Mouse (Mus musculus) gastrocnemius, postnatal 25 days (tissue): ENCODE measurements at regions not wholly inside any gene's neighbourhood (a gene's known extent, or its start where the extent isn't known, plus 50 kb on each side); places are given as distances from the start of the nearest gene placed in this dataset.
A peak's percentile ranks its signal among the peaks of the same experiment; 100 is the strongest.

Experiments used
- DNase-seq: peaks from one replicate; pipeline ENCODE4 v3.0.0; 2022

DNA sequence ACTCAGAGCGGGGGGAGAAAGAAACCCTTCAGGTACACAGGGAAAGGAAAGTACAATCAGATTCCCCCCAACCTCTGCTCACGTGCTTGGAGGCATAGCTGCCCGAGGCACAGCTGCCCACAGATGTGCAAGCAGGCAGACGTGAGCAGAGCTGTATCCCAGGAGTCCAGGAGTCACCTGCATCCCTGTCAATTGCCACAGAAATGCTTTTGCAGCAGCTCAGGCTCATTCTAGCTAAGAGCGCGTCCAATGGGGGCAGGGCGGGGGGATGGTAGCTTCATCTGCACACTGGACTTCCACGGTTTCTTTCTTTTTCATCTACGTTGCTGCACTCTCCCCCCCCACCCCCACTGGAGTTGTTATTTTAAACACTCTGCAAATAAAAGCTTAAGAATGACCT, 66.0 kb upstream of the Fat4 start:
- DNase-seq = no peak

DNA sequence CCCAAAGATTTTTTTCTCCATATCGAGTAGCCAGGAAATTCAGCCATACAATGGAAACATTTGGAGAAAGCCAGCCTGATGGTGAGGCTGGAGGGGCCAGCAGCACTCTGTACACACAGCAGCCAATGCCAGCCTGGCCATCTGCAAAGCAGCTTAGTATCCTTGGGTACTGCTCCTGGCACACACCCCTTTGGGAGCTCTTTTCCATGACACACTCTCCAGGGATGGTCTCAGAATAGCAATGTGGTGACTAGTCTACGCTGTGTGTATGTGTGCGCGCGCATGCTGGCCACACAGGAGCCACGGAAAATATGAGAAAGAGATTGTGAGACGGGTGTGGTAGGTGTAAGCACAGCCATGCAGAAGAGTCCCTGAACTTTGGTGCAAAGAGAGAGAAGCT, 66.4 kb upstream of the Fat4 start:
- peak; percentile 43 for DNase-seq

DNA sequence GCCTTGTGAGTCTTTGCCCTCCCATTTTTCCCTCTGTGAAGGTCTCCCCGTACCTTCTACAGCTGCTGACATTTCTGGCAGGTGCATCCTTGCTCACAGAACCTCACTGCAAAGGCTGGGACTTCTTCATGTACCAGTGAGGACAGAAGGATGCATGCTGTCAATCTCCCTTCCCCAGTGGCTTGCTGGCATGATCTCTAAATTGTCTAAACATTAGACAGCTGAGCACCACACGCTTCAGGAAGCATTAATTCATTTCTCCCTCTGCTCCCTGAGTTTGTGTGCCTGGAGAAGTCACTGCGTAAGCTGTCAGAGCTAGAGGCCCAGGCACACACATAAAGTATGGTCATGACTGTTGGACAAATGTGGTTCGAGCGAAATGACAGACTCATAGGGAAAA, 69.1 kb upstream of the Fat4 start:
- no peak for DNase-seq

DNA sequence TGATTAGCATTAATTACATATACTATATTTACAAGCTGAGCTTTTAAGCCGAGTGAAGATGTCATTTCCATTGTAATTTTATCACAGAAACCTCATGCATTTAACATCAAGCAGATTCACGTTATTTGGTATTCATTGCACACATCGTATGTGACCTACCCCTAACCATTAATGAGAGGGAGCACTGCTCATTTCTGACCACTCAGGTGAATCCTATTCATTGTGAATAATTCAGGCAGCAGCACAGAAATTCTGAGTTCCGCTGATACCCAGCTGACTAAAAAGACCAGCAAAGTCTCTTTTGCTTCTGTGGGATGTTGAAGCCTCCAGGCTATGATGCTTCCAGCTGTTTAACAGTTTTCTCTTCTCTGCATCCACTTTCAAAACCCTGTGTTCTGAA, 74.3 kb upstream of the Fat4 start:
- no peak for DNase-seq

DNA sequence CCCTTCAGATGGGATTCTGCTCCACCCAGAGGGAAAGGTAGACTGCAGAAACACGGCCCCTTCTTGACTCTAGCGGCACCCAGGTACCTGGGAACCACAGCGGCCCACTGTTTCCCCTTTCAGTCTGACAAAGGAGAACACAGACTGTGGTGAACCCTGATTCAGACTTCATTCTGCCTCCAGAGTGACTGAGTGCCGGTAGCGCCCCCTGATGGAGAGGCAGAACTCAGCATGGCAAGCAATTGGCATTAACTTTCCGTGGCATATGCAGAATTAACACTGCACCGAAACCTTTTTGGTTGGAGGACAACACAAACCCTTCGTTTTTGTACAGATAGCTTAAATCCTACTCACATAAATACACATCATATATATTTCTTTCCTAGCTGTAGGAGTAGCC, 75.1 kb upstream of the Fat4 start:
- no peak for DNase-seq

DNA sequence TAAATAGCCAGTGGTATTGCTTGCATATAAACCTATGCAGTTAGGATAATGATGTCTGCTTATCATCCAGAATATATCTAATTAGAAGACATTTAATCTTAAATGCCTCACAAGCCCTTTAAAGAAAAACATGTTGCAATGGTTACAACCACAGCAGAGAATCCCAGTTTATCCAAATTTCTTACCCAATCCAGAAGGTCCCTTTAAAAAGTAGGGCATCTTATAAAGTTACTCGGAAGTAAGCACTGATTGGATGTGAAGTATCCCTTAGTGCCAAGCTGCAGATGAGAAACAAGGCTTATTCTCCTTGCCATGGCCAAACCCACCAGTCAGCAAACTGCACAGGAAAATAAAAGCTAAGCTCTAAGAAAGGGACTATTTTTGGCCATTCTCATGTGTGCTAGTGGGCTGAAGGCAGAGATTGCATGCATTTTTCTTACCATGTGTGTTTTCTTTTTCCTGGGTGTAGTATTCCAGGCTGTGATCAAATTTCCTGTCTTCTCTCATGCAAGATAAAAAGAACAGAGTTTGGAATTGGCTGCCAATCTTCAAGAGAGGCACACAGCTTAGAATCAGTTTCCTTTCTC, 80.2 kb upstream of the Fat4 start:
- DNase-seq = no peak

DNA sequence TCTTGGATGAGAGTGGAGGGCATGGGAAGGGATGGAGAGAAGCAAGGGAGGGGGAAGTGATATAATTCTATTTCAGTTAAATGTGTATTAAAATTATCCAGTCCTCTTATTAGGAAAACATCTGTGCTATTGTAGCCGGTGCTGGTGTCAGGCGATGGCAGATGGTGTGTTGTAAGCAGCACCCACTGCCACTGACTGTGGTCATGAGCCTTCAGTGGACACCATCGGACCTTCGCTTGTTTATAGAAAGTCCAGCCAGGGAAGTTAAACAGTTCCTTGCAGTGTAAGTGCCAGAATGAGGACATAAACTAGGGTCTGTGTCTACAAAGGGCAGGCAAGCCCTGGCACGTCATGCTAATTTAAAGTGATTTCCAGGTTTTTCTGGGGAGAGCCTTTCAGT, 80.7 kb upstream of the Fat4 start:
- DNase-seq = no peak

DNA sequence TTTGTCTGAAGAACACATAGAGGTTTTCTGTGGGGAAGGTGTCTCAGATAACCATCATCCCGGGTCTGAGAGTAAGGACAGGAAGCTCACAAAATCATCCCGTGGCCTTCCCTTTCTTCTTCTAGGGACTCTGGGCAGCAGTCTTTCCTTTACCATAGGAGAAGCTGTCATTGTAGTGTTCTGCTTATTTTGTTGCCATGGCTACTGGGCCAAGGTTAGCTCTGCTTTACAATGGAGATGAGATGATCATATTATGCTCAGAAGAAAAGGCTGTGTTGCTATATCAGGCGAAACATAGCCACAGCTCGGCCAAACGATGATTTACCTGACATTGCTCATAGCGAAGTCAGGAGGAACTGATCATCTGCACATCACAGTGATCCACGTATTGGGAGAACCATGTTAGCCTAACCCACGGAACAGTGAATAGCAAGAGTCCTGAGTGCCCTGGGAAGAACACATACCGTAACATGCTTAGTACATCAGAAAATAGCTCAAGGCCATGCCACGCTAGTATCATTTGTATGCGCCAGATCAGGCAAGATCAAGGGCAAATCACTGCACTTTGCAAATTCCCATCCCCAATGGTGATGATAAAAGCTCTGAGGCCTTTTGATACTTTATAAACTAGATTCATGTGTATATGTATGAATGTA, 91.0 kb upstream of the Fat4 start:
- DNase-seq = no peak

DNA sequence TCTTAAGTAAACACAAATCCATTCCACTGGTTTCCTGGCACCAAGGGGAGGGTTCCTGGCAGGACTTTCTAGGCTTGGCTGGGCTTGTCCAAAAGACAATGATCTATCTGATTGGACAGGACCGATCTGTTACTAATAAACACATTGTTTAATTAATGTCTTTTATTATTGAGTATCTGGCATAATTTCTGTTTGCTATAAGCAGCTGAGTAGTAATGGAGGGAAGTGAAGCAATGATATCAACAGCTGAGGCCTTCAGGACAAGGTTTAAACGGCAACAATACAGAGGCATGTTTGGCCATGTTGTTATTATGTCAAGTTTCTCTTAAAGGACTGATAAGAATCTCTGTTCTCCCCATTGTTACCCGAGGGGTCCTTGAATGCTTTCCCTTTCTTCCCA, 93.5 kb upstream of the Fat4 start:
- no peak for DNase-seq

DNA sequence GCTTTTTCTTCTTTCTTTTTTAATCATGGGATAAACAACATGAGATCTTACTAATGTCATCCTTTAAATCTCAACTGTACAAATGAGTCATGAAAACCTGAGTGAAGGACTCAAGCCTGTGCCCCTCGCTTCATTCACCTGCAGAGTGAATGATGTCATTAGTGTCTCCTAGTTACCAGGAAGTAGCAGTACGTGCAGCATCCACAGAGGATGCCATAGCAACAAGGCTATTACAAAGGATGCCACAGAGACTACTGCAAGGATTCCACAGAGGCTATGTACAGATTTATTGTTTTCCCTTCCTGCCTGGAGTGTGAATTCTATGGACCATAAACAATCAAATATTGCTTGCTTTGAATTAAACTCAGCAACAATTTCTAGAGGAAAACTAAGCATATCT, 98.0 kb upstream of the Fat4 start:
- no peak for DNase-seq

DNA sequence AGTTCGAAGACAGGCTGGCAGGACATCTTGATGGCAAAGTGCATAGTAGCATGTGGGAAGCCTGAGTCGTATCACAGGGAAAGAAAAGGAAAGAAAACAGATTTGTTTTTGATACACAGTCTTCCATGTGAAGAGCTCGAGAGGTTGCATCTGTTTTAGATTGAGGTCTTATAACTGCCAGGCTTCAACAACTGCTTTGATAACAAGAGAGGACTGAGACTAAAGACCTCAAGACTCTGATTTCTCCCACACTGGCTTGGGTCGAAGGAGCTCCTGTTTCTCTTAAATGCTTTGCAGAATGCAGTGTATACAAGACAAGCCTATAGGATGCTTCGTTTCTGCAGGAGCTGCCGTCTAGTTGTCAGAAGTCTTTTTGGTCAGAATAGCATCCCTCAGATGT, 103.0 kb upstream of the Fat4 start:
- DNase-seq = no peak

DNA sequence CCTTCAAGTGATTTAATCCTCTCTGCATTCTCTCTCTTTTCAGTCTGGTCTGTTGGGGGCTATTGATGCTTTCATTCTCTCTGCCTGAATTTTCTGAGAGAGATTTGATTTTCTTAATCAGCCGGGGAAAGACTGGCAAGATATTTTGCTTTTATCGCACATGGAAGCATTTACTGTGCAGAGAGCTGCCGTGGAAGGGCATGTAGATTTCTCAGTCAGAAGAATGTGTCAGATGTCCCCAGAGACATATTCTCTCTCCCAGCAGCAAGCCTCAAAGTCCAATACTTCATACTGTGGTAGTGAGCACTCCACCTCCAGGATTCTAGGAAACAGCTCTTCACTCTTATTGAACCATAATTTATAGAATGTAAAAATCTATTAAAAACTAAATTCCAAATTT, 103.7 kb upstream of the Fat4 start:
- no peak for DNase-seq

DNA sequence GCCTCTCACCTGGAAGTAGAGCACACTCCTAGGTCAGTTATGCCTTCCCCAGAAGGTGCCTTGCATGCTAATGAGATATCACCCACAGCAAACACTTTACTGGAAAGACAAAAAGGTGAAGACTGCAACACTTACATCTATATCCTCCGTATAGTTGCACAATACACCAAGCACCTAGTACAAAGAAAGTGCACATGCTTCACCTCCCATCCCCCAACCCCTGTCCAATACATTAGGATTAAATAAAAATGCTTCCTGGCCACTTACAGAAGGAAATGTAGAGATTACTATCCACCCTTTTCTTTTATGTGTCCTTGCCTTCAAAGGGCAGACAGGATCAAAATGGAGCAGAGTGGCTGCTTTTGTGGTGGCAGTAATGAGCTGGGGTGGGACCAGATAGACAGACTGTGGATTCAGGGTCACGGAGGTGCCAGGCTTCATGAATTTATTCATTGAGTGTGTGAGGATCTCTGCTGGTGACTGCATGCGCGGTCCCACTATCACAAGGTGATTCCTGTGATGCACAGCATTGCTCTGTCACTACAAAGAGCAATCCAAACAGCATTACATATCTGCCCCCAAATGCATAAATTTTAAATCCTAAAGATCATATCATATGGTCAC, 109.9 kb upstream of the Fat4 start:
- DNase-seq = no peak

DNA sequence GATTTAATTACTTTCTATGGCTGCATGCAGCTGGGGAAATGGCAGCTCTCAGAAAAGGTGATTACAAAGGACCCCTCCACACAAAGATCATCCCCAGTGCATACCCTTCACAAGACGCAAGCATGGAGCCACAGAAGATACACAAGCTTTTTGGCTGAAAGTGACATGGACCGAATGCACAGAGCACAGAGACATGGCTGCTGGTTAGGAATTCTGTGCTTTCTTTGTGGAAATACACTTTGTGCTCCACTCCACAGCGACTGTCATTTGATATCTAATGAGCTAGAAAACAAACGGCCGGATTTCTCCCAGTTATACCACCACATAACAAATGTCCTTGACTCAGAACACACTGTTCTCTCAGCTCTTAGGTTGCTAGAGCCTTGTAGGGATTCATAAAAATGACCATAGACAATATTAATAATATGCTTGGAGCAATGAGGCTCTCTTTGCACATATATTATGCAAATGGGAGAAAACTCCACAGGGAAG, 132.1 kb upstream of the Fat4 start:
- DNase-seq = no peak

DNA sequence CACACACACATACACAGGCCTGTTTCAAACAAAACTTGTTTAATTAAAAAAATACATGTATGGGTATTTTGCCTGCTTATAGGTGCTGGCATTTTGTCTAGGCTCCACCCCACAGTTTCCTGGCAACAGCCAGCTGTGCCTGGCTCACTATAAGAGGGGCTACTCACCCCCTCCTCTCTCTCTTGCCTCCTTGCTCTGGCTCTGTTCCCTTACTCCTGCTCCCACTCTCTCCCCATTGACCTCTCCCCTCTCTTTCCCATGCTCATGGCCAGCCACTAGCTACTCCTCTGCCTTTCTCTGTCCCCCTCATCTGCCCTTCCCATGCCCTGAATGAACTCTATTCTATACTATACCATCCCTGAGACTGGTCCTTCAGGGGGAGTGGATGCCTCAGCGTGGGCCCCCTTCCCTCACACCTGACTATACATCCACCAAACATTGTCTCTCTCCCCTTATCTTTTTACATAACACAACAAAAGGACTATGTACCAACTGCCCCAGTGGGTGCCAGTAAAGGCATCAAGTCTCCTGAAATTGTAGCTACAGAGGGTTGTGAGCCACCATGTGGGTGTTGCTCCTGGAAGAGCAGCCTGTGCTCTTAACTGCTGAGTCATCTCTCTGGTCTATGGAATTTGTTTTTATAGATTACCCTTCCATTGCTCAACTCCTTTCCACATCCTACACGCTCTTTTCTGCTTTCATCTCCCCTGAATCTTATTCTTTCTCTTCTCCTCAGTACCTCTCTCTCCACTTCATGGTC, 133.1 kb upstream of the Fat4 start:
- DNase-seq = no peak

DNA sequence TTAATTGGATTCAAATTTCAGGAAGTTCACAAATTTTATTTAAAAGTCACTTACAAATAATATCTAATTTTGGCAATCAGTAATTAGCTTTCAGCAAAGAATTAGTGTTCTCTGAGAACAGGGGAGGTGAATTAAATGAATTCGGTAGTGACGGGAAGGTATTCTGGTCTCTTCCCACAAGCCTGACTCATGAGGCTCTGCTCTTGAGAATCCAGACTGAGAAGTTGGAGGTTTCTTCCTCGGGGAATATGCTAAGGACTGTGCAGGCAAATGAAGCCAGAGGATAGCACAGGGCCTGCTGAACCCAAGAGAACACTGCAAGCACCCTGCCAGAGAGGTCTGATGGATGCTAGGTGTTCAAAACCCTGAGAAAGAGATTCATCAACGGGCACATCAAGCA, 144.6 kb upstream of the Fat4 start:
- no peak for DNase-seq

DNA sequence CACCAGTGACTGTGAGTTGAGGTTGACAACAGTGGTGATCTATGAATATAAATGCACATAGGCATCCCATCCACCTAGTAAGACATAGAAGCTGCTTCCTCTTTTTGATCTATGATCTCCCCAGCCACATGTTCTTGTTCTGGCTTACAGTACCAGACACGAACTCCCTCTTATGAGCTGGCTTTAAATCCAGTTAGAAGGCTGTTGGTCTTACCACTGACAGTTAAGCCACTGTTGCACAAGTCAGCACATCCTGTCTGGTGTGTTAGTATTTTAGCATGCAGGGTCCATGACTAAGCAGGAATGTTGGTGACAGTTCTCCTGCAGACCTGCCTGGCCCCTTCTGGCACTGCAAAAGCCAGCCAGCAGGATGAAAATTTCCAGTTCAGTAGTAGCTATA, 164.1 kb upstream of the Fat4 start:
- no peak for DNase-seq

DNA sequence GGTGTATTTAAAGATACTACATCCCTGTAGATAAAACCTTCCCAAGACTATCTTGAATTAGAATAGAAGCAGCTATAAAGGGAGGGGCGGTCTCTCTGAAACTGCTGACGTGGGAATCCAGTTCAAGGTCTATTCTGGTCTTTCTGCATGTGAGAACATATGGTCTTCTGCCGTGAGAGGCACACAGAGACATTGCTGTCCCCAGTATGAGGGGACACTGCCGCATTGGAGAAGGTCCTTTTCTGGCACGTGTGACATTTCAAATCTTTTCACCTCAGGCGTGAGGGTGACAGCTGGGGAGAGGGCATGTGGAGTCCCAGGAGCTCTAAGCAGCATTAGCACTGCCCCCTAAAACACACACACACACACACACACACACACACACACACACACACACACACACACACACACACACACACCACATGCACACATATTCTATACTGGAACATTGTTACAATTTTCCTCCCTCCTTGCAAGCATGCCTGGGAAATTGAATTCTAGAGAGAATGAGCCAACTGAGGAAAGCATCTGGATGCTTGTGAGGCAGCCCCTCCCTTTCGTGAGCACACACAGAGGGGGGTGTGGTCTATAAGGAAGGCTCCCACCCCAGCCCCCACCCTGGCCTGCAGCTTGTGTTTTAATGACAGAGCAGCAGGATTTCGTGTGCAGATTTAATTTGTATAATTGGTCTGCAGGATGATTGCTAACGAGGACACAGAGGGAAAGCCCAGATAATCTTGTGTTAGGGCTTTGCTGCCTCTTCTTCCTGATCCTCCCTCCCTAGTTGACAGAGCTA, 174.5 kb upstream of the Fat4 start:
- no peak for DNase-seq

DNA sequence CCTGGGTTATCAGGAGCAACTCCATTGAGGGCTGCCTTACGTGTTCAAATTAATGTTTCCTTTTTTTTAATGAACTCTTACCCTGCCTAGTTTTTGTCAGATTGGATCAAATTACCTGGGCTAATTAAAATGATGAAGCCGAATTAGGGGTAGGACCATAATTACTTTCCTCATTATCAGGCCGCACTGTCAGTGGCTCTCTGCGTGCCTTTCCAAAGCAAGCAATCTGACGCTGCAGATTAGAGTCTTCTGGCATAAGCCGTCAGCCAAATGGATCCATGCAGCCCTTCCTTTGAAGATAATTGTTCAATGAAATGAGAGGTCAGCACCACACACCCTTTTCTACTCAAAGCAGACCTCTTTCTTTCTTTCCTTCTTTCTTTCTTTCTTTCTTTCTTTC, 175.5 kb upstream of the Fat4 start:
- no peak for DNase-seq

DNA sequence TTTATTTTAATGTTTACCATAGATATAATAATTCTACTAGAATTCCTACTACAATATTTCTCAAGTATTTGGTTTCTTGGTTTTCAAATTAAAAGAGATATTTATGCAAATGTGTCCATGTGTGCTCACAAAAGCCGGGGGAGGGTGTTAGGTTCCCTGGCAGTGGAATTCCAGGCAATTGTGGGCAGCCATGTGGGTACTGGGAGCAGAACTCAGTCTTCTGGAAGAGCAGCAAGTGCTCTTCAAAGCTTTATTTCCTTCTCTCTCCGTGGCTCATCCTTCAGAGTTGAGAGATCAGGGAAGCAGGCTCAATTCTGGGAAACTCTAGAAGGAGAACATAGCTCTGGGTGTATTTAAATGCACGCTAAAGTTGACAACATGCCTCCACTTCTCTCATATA, 178.8 kb upstream of the Fat4 start:
- DNase-seq = no peak

DNA sequence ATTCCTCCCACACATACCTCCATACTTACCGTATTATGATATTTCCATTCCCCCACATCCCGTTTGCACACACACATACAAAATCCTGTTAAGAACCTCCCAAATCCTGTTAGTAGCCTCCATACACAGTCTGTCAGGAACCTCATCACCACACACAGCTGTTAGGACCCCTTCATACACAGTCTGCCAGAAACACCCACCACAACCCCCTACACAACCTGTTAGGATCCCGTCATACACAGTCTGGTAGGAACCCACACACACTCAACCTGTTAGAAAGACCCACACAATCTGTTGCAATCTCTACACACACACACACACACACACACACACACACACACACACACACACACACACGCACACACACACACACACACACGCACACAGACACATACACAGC, 187.5 kb upstream of the Fat4 start:
- no peak for DNase-seq

DNA sequence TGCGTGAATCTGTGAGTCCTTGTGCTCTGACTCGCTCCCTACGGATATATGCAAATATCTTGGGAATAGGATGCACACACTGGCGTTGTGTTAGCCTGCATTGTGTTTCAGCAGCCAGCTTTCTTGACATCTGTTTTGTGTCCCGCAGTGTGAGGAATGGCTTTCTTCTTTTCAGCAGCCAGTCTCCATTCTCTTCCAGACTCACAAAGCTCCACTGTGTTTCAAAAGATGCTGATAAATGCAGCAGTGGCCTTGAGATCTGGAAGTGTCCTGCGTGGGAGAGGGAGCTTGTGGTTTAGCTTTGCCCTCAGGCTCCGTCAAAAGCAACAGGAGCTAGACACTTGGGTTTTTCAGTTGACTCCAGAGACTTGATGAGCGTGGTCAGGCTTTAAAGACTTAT, 188.9 kb upstream of the Fat4 start:
- no peak for DNase-seq

DNA sequence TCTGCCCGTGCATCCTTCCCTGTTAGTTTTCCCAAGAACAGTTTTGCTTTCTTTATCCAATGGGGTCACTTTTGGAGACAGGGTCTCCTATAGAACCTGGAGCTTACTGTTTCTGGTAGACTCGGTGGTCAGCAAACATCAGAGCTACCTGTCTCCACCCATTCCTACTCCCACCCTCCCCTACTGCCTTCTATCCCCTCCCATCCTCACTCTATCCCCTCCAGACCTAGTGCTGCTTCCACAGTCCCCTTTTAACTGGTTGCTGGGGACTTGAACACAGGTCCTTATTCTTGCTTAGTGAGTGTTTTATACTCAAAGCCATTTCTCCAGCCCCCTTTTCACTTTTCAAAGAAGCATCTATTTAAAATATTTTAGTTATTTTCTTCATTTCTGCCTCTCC, 189.4 kb upstream of the Fat4 start:
- DNase-seq = no peak
